Comparison of ENCODE assay signal across 9 mouse cellular contexts in the genomic region with DNA sequence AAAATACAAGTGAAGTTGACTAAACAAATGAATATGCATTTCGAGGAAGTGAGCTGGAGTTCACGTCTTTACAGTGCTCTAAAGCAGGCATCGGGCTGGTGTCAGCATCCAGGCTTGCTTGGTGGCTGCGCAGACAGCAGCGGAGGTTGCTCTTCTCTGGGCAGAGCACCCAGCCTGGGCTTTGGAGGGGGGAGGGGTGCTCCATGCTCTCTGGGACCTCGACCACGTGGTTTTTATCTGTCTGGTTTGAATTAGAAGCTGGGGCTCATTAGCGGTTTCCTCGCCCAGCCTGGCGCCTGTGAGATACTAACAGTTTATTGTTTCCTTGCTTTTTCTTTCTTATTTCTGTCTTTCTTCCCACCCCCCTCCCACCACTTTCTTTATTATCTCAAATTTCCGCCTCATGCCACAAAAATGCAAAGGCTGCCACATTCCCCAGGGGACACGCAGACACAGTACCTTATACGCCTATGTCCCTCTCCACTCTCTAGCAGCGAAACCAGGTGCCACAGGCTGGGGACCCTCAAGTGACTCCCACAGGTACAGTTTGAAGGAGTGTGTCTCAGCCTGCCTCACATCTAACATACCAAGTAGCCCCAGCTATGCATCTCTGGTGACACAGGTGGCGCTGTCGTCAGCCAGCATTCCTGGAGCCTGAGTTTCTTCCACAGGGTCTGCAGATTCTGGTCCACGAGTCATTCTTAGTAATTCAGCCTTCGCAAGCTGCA. TPM values are rescaled to one million over a fixed set of nuclear protein-coding genes. Genes with fewer than 3 reads are reported as not detected.
DNase-seq lines count a peak whose midpoint lies in the region; ATAC-seq lines count a peak whose summit lies in the region.
"Had no signal": no experiment of that assay in that cellular context is flagged by ENCODE, and none has a peak within 500 bp of the region (broad histone marks: within the 10 kb centered on the region; RNA-seq: fewer than 3 reads in every experiment).

No protein-coding gene starts in this region.

- 0 out of 2 replicates have a peak, but pooled peaks cover 11% of the 10 kb centered on the region for H3K4me1 ChIP-seq in liver, embryonic 12.5 days

- ATAC-seq in liver, embryonic 12.5 days, result no peak

- H3K9ac ChIP-seq in liver, embryonic 12.5 days, result no peak overlapping the region

- DNase-seq in layer of hippocampus, adult 11-12 months (ENCODE audit: low spot score), result peak; percentile 21
- no peak for DNase-seq in layer of hippocampus, adult 9-10 months (ENCODE audit: low spot score)
- DNase-seq in ES-CJ7 (ENCODE audit: low read depth, low spot score), result peak; percentile 19
- DNase-seq in embryo, embryonic 10.5 days (ENCODE audit: low spot score), result peak; percentile 48
- no peak for DNase-seq in cerebellum, adult 11-12 months
- DNase-seq in layer of hippocampus, adult 9-11 months, result no peak
- DNase-seq in T-cell, adult 2 months (ENCODE audit: low spot score), result no peak
- DNase-seq: kidney, adult 9 months had no signal

- 22% methylated on average over 18 of the region's 18 CpGs for WGBS in liver, embryonic 12.5 days (ENCODE audit: insufficient replicate concordance)

- no peaks in the 10 kb centered on the region for H3K36me3 ChIP-seq in liver, embryonic 12.5 days

- peaks cover 65% of the 10 kb centered on the region for H3K27me3 ChIP-seq in liver, embryonic 12.5 days (replicated peaks)

- no peaks in the 10 kb centered on the region for H3K9me3 ChIP-seq in liver, embryonic 12.5 days (replicated peaks)

- H3K27ac ChIP-seq in liver, embryonic 12.5 days, result no peak overlapping the region

- peak overlapping the region; percentile 21; the same call in 1 of the 2 replicates for H3K4me2 ChIP-seq in liver, embryonic 12.5 days

- H3K4me3 ChIP-seq in liver, embryonic 12.5 days, result no peak overlapping the region

RNA-seq across cellular contexts. Expression of a gene that starts 36.6 kb away (rescaled TPM):
- 3.0 and 3.2 TPM in 2 replicates for polyA plus RNA-seq in liver, embryonic 12.5 days (2016; fragmentation: Nextera tagmentation; extraction: Ambion mirVana)

Comparison
In these comparisons a context has a peak if more than half of its experiments do, and no peak if none do; other contexts are left out.
1. DNase-seq: peak in layer of hippocampus, adult 11-12 months (single experiment), ES-CJ7 (single experiment) and embryo, embryonic 10.5 days (single experiment); none in layer of hippocampus, adult 9-10 months (single experiment), cerebellum, adult 11-12 months (single experiment), layer of hippocampus, adult 9-11 months (single experiment) and T-cell, adult 2 months (single experiment).